Mouse (Mus musculus) urinary bladder, postnatal 10 days (tissue): Measurements from ENCODE around the gene Sema5b.
"Not testable (repeated sequence)": the region's sequence is repeated elsewhere in the genome, so short reads cannot be mapped to it uniquely, and the experiment has no call there.

Experiments
- DNase-seq: peaks from one replicate; pipeline ENCODE4 v3.0.0; 2022; ENCODE audit warnings: low spot score

Sema5b gene

DNA sequence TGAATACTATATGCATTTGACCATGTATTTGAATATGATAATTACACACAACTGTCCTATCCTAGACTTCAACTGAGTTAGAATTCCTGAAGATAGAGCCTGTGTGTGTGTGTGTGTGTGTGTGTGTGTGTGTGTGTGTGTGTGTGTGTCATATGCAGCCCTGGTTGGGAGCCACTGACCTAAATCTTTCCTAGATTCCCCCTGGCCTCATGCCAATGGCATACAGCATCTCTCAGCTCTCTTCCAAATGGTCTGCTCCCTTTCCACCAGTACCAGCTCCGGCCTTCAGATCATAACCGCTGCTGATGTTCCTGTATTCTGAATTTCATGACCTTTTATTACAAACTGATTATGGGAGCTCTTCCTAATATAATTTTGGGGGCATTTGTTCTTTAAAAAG is 8.4 kb downstream of the Sema5b start:
- DNase-seq: no peak

- no peak for DNase-seq
Observed at GRCm38 (mm10) chr16:35555596-35556482, 14.9 kb downstream of the Sema5b start.

DNA sequence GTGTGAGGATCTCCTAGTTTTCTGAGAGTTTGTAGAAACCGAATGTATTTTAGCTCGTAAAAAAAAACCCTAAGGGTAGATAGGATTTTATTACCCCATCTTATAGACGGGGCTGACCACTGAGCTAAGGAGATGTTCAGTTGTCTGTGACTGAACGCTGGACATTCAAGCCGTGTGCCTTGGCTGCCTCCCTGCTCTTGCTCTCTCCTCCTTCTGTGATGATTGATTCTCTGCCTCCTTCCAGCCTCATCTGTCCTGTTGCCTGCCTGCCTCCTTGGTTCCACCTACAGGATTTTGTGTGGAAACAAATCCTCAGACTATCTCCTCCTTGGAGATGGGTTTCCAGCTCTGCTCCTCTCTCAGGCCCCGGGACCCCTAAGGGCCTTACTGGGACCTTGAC is 16.1 kb downstream of the Sema5b start:
- DNase-seq: no peak

DNA sequence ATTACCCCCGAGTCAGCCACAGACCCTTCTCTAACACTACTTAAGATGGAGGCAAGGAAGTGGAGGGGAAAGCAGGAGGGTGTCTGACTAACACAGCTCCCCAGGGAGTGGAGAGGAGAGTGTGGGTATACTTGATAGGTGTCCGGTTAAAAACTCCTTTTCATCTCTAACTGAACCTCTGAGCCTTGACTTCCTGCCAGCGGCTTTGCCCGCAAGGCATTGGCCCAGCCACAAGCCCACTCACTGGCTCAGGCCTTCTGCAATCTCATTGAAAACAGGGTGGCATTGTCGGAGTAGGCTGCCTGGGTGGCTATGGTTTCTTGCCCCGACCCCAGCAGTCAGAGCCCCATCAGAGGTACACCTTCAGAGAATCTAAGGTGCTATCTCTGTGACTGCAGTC is 20.6 kb downstream of the Sema5b start:
- DNase-seq: no peak

GRCm38 (mm10) chr16:35564246-35564905 is 23.4 kb downstream of the Sema5b start:
- DNase-seq: no peak

GRCm38 (mm10) chr16:35565601-35566000 is 24.7 kb downstream of the Sema5b start:
- not testable (repeated sequence) for DNase-seq

GRCm38 (mm10) chr16:35568225-35568880 is 27.4 kb downstream of the Sema5b start:
- no peak for DNase-seq

DNA sequence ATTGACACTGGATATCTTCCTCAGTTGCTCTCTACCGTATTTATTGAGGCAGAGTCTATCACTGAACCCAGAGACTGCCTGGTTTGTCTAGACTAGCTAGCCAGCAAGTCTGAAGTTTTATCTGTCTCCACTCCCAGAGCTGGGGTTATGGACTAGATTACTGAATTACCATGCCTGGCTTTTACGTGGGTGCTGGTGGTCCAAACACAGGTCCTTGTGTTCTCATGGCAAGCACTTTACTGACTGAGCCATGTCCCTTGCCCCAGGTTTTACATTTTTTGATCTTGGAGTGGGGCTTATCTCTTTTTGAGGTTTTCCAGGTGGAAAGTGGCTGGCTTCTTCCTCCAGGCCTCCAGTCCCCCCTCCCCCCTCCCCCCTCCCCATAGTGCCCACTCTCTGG is 28.4 kb downstream of the Sema5b start:
- no peak for DNase-seq

DNA sequence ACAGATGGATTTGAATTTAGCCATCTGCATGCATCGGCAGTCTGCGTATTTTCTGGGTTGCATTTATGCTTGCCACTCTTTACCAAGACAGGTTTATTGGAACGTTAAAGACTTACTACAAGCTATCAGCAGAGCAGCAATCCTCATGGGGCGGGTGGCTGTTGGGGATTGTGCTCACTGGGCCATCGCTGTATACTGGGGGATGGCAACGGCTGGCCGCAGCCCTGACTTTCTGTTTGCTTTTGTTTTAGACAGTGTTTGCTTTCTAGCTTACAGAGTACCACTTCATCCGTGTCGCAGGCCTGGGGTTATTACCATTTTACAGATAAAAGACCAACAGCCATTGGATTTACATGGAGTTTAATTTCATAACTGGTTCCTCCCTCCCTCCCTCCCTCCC is 28.8 kb downstream of the Sema5b start:
- DNase-seq: no peak

DNA sequence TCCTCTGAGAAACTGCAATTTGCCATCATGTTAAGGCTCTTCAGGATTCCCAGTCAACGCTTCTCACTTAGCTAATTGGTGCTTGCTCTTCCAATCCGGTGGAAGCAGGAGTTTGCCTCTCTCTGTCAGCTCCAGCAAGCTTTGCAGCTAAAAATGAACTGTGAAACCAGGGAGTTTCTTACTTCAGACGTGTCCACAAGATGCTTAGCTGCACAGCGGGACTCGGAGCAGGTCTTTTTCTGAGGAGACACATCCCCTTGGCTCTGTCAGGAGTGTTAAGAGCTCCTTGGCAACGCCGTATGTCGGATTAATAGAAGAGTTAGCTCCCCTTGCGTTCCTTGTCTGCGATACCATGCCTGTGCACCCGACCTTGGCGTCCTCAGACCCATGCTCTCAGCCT is 29.7 kb downstream of the Sema5b start:
- DNase-seq: no peak

DNA sequence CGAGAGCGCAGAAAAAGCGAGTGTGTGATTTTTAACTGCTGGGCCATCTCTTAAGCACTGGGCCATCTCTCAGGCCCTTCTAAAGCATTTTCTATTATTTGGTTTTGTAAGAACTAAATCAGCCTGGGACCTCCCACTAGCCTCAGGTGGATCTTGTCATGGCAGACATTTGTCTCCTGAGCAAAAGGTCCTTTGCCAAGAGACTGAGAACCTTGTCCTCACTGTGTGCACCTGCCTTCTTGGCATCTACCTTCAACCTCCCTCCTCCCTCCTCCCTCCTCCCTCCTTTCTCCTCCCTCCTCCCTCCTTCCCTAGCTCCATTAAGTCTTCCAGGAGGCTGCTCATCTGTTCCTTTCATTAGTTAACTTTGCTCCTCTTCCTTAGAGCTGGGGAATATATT is 32.6 kb downstream of the Sema5b start:
- no peak for DNase-seq

DNA sequence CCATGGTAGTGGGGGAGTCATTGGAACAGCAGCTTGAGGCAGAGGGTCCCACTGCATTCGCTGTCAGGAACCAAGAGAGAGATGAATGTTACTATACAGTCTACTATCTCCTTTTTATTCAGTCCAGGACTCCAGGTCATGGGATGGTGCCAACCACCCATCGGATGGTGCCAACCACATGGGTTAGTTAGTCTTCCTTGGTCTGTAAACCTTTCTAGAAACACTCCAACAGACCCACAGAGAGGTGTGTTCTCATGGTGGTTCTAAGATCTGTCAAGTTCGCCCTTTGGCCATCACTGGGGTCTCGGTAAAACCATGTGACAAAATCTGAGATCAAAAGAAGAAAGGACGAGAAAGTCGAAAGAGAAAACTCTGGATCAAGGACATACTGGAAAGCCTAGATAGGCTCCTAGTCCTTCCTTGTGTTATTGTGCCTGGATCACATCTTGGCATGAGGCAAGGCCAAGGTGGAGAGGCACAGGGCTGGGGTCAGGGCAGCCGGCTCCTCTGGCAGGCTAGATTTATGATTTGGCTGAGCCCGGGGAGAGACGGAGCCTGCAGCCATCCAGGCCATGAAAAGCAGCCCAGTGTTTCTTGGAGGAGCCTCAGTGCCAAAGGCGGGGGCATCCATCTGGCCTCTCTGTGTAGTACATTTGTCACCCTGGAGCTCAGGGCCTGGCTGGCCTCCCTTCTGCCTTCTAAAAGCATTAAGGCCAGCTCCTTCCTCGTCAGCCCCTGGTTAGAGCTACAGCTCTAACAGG is 36.4 kb downstream of the Sema5b start:
- no peak for DNase-seq

DNA sequence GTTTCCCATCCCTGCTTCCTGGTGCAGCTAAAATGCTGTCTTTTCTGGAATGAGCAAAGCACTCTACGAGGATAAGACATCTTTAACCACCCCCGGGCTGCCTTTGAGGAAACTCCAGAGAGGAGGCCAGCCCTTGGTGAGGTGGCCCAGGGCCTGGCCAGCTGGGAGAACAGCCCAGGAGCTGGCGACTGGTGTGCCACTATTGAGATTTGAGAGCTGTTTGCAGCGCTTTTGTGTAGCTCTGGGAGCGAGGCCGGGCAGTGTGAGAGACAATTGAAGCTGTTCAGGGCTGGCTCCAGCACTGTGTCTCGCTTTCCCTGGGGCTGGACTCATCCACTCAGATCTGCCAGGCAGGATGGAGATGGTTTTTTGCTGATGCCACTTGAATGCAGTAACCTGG is 40.4 kb downstream of the Sema5b start:
- DNase-seq: no peak

GRCm38 (mm10) chr16:35583551-35584080 is 42.7 kb downstream of the Sema5b start:
- no peak for DNase-seq

GRCm38 (mm10) chr16:35585126-35585694 is 44.3 kb downstream of the Sema5b start:
- DNase-seq: no peak

GRCm38 (mm10) chr16:35587046-35587779 is 46.3 kb downstream of the Sema5b start:
- DNase-seq: no peak

GRCm38 (mm10) chr16:35587866-35588465 is 47.0 kb downstream of the Sema5b start:
- DNase-seq: no peak

GRCm38 (mm10) chr16:35588731-35589151 is 47.8 kb downstream of the Sema5b start:
- DNase-seq: no peak

DNA sequence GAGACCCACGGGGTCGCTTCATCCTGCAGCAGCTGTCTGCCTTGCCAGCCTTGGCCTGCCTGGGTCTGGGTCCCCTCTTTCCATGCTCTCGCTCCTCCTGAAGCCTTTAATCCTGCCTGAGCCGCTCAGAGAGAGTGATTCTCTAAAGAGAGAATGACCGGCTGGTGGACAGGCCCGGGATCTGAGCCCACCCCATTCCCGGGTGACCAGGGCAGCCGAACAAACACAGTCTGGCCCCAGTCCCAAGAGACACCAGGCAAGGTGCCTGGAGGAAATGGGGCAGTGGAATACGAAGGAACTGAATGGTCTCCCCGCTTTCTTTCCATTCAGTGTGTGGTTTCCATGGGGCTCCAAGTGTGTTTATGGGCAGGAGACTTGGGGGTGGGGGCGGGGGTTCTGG is 50.8 kb downstream of the Sema5b start:
- no peak for DNase-seq

DNA sequence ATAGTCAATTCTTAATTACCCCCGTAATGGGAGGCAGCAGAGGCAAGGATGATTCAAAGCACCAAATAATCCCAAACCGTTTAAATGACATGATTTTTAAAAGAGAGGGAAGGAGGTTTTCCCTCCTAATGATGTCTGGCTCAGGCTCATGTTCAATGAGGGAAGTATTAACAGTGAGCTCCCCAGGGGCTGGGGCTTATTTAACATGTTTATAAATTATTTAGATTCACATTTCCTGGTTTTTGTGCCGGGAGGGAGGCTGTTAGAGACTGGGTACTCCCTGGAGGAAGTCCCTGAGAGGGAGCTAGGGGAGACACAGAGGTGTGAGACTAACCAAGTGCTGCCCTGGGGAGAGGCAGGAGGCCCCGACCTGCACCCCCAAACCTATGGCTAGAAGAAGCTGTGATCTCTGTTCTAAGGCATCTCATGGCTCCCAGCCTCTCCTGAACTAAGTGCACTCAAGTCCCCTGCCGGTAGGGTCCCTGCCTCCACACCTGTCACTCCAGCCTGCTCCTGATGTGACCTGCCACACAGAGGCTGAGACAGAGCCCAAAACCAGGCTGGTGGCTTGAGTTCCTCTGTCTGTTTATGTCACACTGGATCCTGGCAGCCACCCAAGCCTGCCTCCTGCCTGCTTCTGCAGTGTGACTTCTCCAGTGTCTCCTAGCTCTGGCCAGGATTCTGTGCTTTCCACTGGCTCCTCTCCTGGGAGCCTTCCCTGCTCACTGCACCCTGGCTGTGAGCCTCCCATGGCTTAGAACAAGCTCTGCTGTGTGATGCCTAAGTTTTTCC is 51.5 kb downstream of the Sema5b start:
- DNase-seq: no peak
